12 mouse cellular contexts compared by ENCODE assay signal in genomic region chr10:53437724-53438123, GRCm38 (mm10).
"Had no signal": no experiment of that assay in that cellular context is flagged by ENCODE, and none has a peak within 500 bp of the region (broad histone marks: within the 10 kb centered on the region; RNA-seq: fewer than 3 reads in every experiment).

No protein-coding gene starts in this region.

- H3K4me3 ChIP-seq: limb, embryonic 13.5 days; midbrain, embryonic 10.5 days; myocyte; neural tube, embryonic 15.5 days had no signal

- H3K9me3 ChIP-seq: limb, embryonic 13.5 days; midbrain, embryonic 10.5 days; neural tube, embryonic 15.5 days had no signal

- H3K27ac ChIP-seq: kidney, postnatal 0 days; limb, embryonic 13.5 days; liver, embryonic 14.5 days; midbrain, embryonic 10.5 days; neural tube, embryonic 15.5 days had no signal

- H3K4me2 ChIP-seq: limb, embryonic 13.5 days; neural tube, embryonic 15.5 days had no signal

- DNase-seq: left cerebral cortex, postnatal 4 days; lung, postnatal 4 days; midbrain, embryonic 14.5 days; right cerebral cortex, adult 18-20 months; right cerebral cortex, postnatal 25 days; thymus, postnatal 36 days had no signal

- H3K9ac ChIP-seq: limb, embryonic 13.5 days; liver, embryonic 14.5 days; neural tube, embryonic 15.5 days had no signal

- H3K36me3 ChIP-seq: limb, embryonic 13.5 days; midbrain, embryonic 10.5 days; neural tube, embryonic 15.5 days had no signal

- H3K27me3 ChIP-seq: limb, embryonic 13.5 days; neural tube, embryonic 15.5 days had no signal
